Mouse (Mus musculus): ENCODE data around the gene Morc4. TPM values are rescaled to one million over a fixed set of nuclear protein-coding genes. Genes with fewer than 3 reads are reported as not detected.

Gene Morc4
- total RNA-seq, 2 experiments from 2014 or later, result 5.7 to 6.1 TPM

Other genes with a start within 250 kb of the Morc4 start
- gene Tbc1d8b, start 186.7 kb downstream of the Morc4 start, total RNA-seq (2014; fragmentation: Nextera tagmentation), result 5.8 and 7.4 TPM in 2 replicates
- 6.6 and 7.1 TPM in 2 replicates for gene Tbc1d8b, start 186.7 kb downstream of the Morc4 start, total RNA-seq (2017)
- 0.45 TPM in 1 of 2 replicates, not detected in the other for gene Gm15013, start 157.2 kb downstream of the Morc4 start, total RNA-seq (2014; fragmentation: Nextera tagmentation)
- 0.36 and 0.78 TPM in 2 replicates for gene Gm15013, start 157.2 kb downstream of the Morc4 start, total RNA-seq (2017)
- not detected in 2 replicates for gene Ripply1, start 89.3 kb downstream of the Morc4 start, total RNA-seq (2014; fragmentation: Nextera tagmentation)
- not detected in 2 replicates for gene Ripply1, start 89.3 kb downstream of the Morc4 start, total RNA-seq (2017)
- gene Cldn2, start 70.8 kb downstream of the Morc4 start, total RNA-seq (2014; fragmentation: Nextera tagmentation), result not detected in 2 replicates
- not detected in 2 replicates for gene Cldn2, start 70.8 kb downstream of the Morc4 start, total RNA-seq (2017)
- gene Rbm41, start 126.9 kb upstream of the Morc4 start, total RNA-seq (2014; fragmentation: Nextera tagmentation), result 12.1 and 13.5 TPM in 2 replicates
- 10.0 and 14.0 TPM in 2 replicates for gene Rbm41, start 126.9 kb upstream of the Morc4 start, total RNA-seq (2017)
- not detected in 2 replicates for gene Nup62cl, start 191.0 kb upstream of the Morc4 start, total RNA-seq (2014; fragmentation: Nextera tagmentation)
- not detected in 2 replicates for gene Nup62cl, start 191.0 kb upstream of the Morc4 start, total RNA-seq (2017)
- gene Pih1h3b, start 191.2 kb upstream of the Morc4 start, total RNA-seq (2014; fragmentation: Nextera tagmentation), result not detected in 2 replicates
- not detected in 2 replicates for gene Pih1h3b, start 191.2 kb upstream of the Morc4 start, total RNA-seq (2017)

Measured in granulocyte monocyte progenitor cell, adult 5-6 weeks (primary cell).